Mouse (Mus musculus) heart, embryonic 13.5 days (tissue): ENCODE data around the gene Stk39. TPM values are rescaled to one million over a fixed set of nuclear protein-coding genes. Genes with fewer than 3 reads are reported as not detected.

Source experiments
- ATAC-seq: fragments of 200-750 bp; cut with Nextera tagmentation; 2 replicates; pipeline ENCODE4 v1.8.0; 2017; ENCODE audit warnings: moderate TSS enrichment; ENCODE audit not compliant: insufficient number of reproducible peaks, low FRiP score, low TSS enrichment; ENCODE audit errors: extremely low read depth
- H3K27ac ChIP-seq: fragments of 300-500 bp; sonication (generic); replicated peaks from 2 replicates; pipeline ENCODE4 v1.5.1; 2015; ENCODE audit warnings: moderate library complexity, mild to moderate bottlenecking, inconsistent platforms
- H3K27me3 ChIP-seq: fragments of 300-500 bp; sonication (generic); replicated peaks from 2 replicates; pipeline ENCODE4 v1.6.1; 2015; ENCODE audit warnings: mild to moderate bottlenecking, inconsistent platforms
- H3K36me3 ChIP-seq: fragments of 300-500 bp; sonication (generic); 2 replicates; pipeline ENCODE4 v1.6.1; 2015; ENCODE audit warnings: mild to moderate bottlenecking, inconsistent platforms
- H3K4me1 ChIP-seq: fragments of 300-500 bp; sonication (generic); 2 replicates; pipeline ENCODE4 v1.6.1; 2015; ENCODE audit warnings: inconsistent platforms
- H3K4me2 ChIP-seq: fragments of 300-500 bp; sonication (generic); 2 replicates; pipeline ENCODE4 v1.6.1; 2015; ENCODE audit warnings: inconsistent platforms, mild to moderate bottlenecking, moderate library complexity
- H3K4me3 ChIP-seq: fragments of 300-500 bp; sonication (generic); 2 replicates; pipeline ENCODE4 v1.5.1; 2015; ENCODE audit warnings: moderate library complexity, mild to moderate bottlenecking, inconsistent platforms
- H3K9ac ChIP-seq: fragments of 300-500 bp; sonication (generic); 2 replicates; pipeline ENCODE4 v1.6.1; 2015; ENCODE audit warnings: inconsistent platforms, mild to moderate bottlenecking, moderate library complexity
- H3K9me3 ChIP-seq: fragments of 300-500 bp; sonication (generic); 2 replicates; pipeline ENCODE4 v1.6.1; 2016; ENCODE audit warnings: inconsistent platforms
- WGBS: fragments of 180-500 bp; shearing (Covaris S2); methylation state at CpG from one replicate; pipeline ENCODE4 v1.1.7; 2015; ENCODE audit warnings: mixed read lengths; 5-methylcytosine and 5-hydroxymethylcytosine counted together
- polyA plus RNA-seq: library from polyadenylated mRNA; unstranded; fragments of >200 nt; fragmentation: Nextera tagmentation; extraction: Ambion mirVana; gene quantifications from 2 replicates; pipeline ENCODE4 v1.2.1, GENCODE M21; 2015

The Stk39 gene
- polyA plus RNA-seq, 1 experiment from 2014 or later = 49.6 TPM

- 81% methylated on average over 11 of the region's 11 CpGs for WGBS
- Histone ChIP-seq H3K4me1 (peaks cover 39% of the 10 kb centered on the region), H3K4me2 (no peak overlapping the region), H3K4me3 (no peak overlapping the region), H3K9ac (no peak overlapping the region), H3K9me3 (0 out of 2 replicates have a peak, but pooled peaks cover 5% of the 10 kb centered on the region), H3K36me3 (peaks cover 31% of the 10 kb centered on the region), H3K27ac (no peak overlapping the region), H3K27me3 (no peaks in the 10 kb centered on the region)
- ATAC-seq = no peak
Observed at GRCm38 (mm10) chr2:68315258-68315657, 156.8 kb downstream of the Stk39 start.

GRCm38 (mm10) chr2:68310121-68310520 lies 161.9 kb downstream of the Stk39 start:
- WGBS = 78% methylated on average over 3 of the region's 3 CpGs
- H3K9ac ChIP-seq = no peak overlapping the region
- peaks cover 70% of the 10 kb centered on the region for H3K36me3 ChIP-seq

GRCm38 (mm10) chr2:68306519-68306918 lies 165.5 kb downstream of the Stk39 start:
- H3K9me3 ChIP-seq = 0 out of 2 replicates have a peak, but pooled peaks cover 8% of the 10 kb centered on the region
- no peak overlapping the region for H3K4me3 ChIP-seq
- WGBS = 68% methylated on average over 4 of the region's 4 CpGs
- H3K27ac ChIP-seq = no peak overlapping the region
- H3K4me1 ChIP-seq = peaks cover 10% of the 10 kb centered on the region
- H3K4me2 ChIP-seq = no peak overlapping the region
- H3K27me3 ChIP-seq = no peaks in the 10 kb centered on the region
- peaks cover 70% of the 10 kb centered on the region for H3K36me3 ChIP-seq
- ATAC-seq = no peak
- no peak overlapping the region for H3K9ac ChIP-seq

More at GRCm38 (mm10) chr2:68310121-68310520, 161.9 kb downstream of the Stk39 start:
- H3K27ac ChIP-seq = no peak overlapping the region
- no peak overlapping the region for H3K4me3 ChIP-seq
- 0 out of 2 replicates have a peak, but pooled peaks cover 8% of the 10 kb centered on the region for H3K9me3 ChIP-seq
- H3K27me3 ChIP-seq = no peaks in the 10 kb centered on the region
- no peak overlapping the region for H3K4me2 ChIP-seq
- no peak for ATAC-seq
- 0 out of 2 replicates have a peak, but pooled peaks cover 1% of the 10 kb centered on the region for H3K4me1 ChIP-seq

- no peaks in the 10 kb centered on the region for H3K9me3 ChIP-seq
- no peaks in the 10 kb centered on the region for H3K27me3 ChIP-seq
- H3K4me2 ChIP-seq = no peak overlapping the region
- H3K36me3 ChIP-seq = peaks cover 63% of the 10 kb centered on the region
- no peak overlapping the region for H3K4me3 ChIP-seq
- H3K9ac ChIP-seq = no peak overlapping the region
- peaks cover 12% of the 10 kb centered on the region for H3K4me1 ChIP-seq
- no peak overlapping the region for H3K27ac ChIP-seq
- no peak for ATAC-seq
- WGBS = 80% methylated on average over 6 of the region's 6 CpGs
Observed at GRCm38 (mm10) chr2:68304771-68305460, 167.2 kb downstream of the Stk39 start.

GRCm38 (mm10) chr2:68301811-68302542 lies 170.1 kb downstream of the Stk39 start:
- H3K36me3 ChIP-seq = peaks cover 68% of the 10 kb centered on the region
- H3K9me3 ChIP-seq = no peaks in the 10 kb centered on the region
- no peak overlapping the region for H3K4me3 ChIP-seq
- ATAC-seq = no peak
- WGBS = 50% methylated on average over 4 of the region's 4 CpGs
- H3K4me2 ChIP-seq = no peak overlapping the region
- no peak overlapping the region for H3K27ac ChIP-seq
- no peak overlapping the region for H3K9ac ChIP-seq
- H3K4me1 ChIP-seq = peaks cover 12% of the 10 kb centered on the region
- H3K27me3 ChIP-seq = no peaks in the 10 kb centered on the region

- Histone ChIP-seq H3K27me3 (no peaks in the 10 kb centered on the region), H3K4me2 (no peak overlapping the region), H3K36me3 (peaks cover 65% of the 10 kb centered on the region), H3K27ac (no peak overlapping the region), H3K4me1 (peaks cover 12% of the 10 kb centered on the region), H3K9me3 (no peaks in the 10 kb centered on the region), H3K4me3 (no peak overlapping the region), H3K9ac (no peak overlapping the region)
- WGBS = 83% methylated on average over 3 of the region's 3 CpGs
- ATAC-seq = no peak
Observed at GRCm38 (mm10) chr2:68298356-68298755, 173.7 kb downstream of the Stk39 start.

GRCm38 (mm10) chr2:68297955-68298354 lies 174.1 kb downstream of the Stk39 start:
- peaks cover 61% of the 10 kb centered on the region for H3K36me3 ChIP-seq
- H3K4me3 ChIP-seq = no peak overlapping the region
- no peak overlapping the region for H3K4me2 ChIP-seq
- no peak overlapping the region for H3K27ac ChIP-seq
- no peaks in the 10 kb centered on the region for H3K27me3 ChIP-seq
- ATAC-seq = no peak
- H3K4me1 ChIP-seq = peaks cover 12% of the 10 kb centered on the region
- no peak overlapping the region for H3K9ac ChIP-seq
- H3K9me3 ChIP-seq = no peaks in the 10 kb centered on the region
- 79% methylated on average over 2 of the region's 2 CpGs for WGBS

- no peak for ATAC-seq
- Histone ChIP-seq H3K27ac (no peak overlapping the region), H3K9ac (no peak overlapping the region), H3K4me1 (peaks cover 7% of the 10 kb centered on the region), H3K36me3 (peaks cover 59% of the 10 kb centered on the region), H3K4me3 (no peak overlapping the region), H3K9me3 (no peaks in the 10 kb centered on the region), H3K27me3 (no peaks in the 10 kb centered on the region), H3K4me2 (no peak overlapping the region)
- 59% methylated on average over 2 of the region's 2 CpGs for WGBS
Observed at GRCm38 (mm10) chr2:68296743-68297142, 175.3 kb downstream of the Stk39 start.

GRCm38 (mm10) chr2:68292539-68293320 lies 179.3 kb downstream of the Stk39 start:
- WGBS = 71% methylated on average over 16 of the region's 16 CpGs
- H3K4me2 ChIP-seq = no peak overlapping the region
- peaks cover 20% of the 10 kb centered on the region for H3K4me1 ChIP-seq
- peaks cover 34% of the 10 kb centered on the region for H3K36me3 ChIP-seq
- no peak for ATAC-seq
- no peak overlapping the region for H3K4me3 ChIP-seq
- no peaks in the 10 kb centered on the region for H3K27me3 ChIP-seq
- no peak overlapping the region for H3K27ac ChIP-seq
- no peaks in the 10 kb centered on the region for H3K9me3 ChIP-seq
- H3K9ac ChIP-seq = no peak overlapping the region

- 49% methylated on average over 5 of the region's 5 CpGs for WGBS
Observed at GRCm38 (mm10) chr2:68291895-68292294, 180.2 kb downstream of the Stk39 start.

GRCm38 (mm10) chr2:68289961-68290360 lies 182.1 kb downstream of the Stk39 start:
- Histone ChIP-seq H3K4me2 (no peak overlapping the region), H3K9me3 (no peaks in the 10 kb centered on the region), H3K27ac (no peak overlapping the region), H3K27me3 (no peaks in the 10 kb centered on the region), H3K36me3 (peaks cover 18% of the 10 kb centered on the region), H3K9ac (no peak overlapping the region), H3K4me3 (no peak overlapping the region), H3K4me1 (peaks cover 20% of the 10 kb centered on the region)
- 17% methylated on average over 4 of the region's 4 CpGs for WGBS
- no peak for ATAC-seq

More at GRCm38 (mm10) chr2:68291895-68292294, 180.2 kb downstream of the Stk39 start:
- Histone ChIP-seq H3K9ac (no peak overlapping the region), H3K9me3 (no peaks in the 10 kb centered on the region), H3K27ac (no peak overlapping the region), H3K27me3 (no peaks in the 10 kb centered on the region), H3K36me3 (peaks cover 28% of the 10 kb centered on the region), H3K4me2 (no peak overlapping the region), H3K4me1 (peaks cover 20% of the 10 kb centered on the region), H3K4me3 (no peak overlapping the region)
- ATAC-seq = no peak
